Mouse (Mus musculus): ENCODE results near the gene Slc16a7. TPM values are rescaled to one million over a fixed set of nuclear protein-coding genes. Genes with fewer than 3 reads are reported as not detected.

Gene Slc16a7
- polyA plus RNA-seq, 1 experiment: 0.04 TPM

- no peak overlapping the region for H3ac ChIP-seq (ENCODE audit: control insufficient read depth, insufficient read length, low read depth)
- H3K79me3 ChIP-seq (ENCODE audit: low read depth): no peaks in the 10 kb centered on the region
- no peaks in the 10 kb centered on the region for H3K27me3 ChIP-seq (ENCODE audit: control insufficient read depth, insufficient read depth, insufficient read length)
- no peaks in the 10 kb centered on the region for H3K79me2 ChIP-seq (ENCODE audit: control insufficient read depth, insufficient read depth)
- H3K4me3 ChIP-seq (ENCODE audit: insufficient read depth, poor library complexity, severe bottlenecking): no peak overlapping the region
- no peak for TF ChIP-seq USF1 (IDR thresholded peaks at IDR 0.05; ENCODE audit: low read depth)
- TF ChIP-seq CTCF (IDR thresholded peaks at IDR 0.05; ENCODE audit: control insufficient read depth, insufficient read depth, insufficient read length): no peak
- no peak for TF ChIP-seq MAX (IDR thresholded peaks at IDR 0.05)
- TF ChIP-seq MYOG (IDR thresholded peaks at IDR 0.05; ENCODE audit: control insufficient read depth, extremely low read depth, insufficient read length): no peak
- TF ChIP-seq FOSL1 (IDR thresholded peaks at IDR 0.05; ENCODE audit: insufficient read depth, low read length, poor library complexity, severe bottlenecking): no peak
- TF ChIP-seq MYOD1 (IDR thresholded peaks at IDR 0.05; ENCODE audit: control insufficient read depth, insufficient read length, low read depth): no peak
- TF ChIP-seq CEBPB (IDR thresholded peaks at IDR 0.05; ENCODE audit: low read depth): no peak
- H3K36me3 ChIP-seq (ENCODE audit: control insufficient read depth, insufficient read depth): no peaks in the 10 kb centered on the region
Measured at GRCm38 (mm10) chr10:125324149-125324834, 65.0 kb downstream of the Slc16a7 start.

GRCm38 (mm10) chr10:125321446-125322428 is 67.5 kb downstream of the Slc16a7 start:
- Histone ChIP-seq H3K36me3 (ENCODE audit: control insufficient read depth, insufficient read depth) (no peaks in the 10 kb centered on the region), H3K27me3 (ENCODE audit: control insufficient read depth, insufficient read depth, insufficient read length) (no peaks in the 10 kb centered on the region), H3K79me3 (ENCODE audit: low read depth) (no peaks in the 10 kb centered on the region), H3K79me2 (ENCODE audit: control insufficient read depth, insufficient read depth) (no peaks in the 10 kb centered on the region), H3K4me3 (ENCODE audit: insufficient read depth, poor library complexity, severe bottlenecking) (no peak overlapping the region), H3ac (ENCODE audit: control insufficient read depth, insufficient read length, low read depth) (no peak overlapping the region)
- TF ChIP-seq MYOG (IDR thresholded peaks at IDR 0.05; ENCODE audit: control insufficient read depth, extremely low read depth, insufficient read length): no peak
- no peak for TF ChIP-seq FOSL1 (IDR thresholded peaks at IDR 0.05; ENCODE audit: insufficient read depth, low read length, poor library complexity, severe bottlenecking)
- TF ChIP-seq CTCF (IDR thresholded peaks at IDR 0.05; ENCODE audit: control insufficient read depth, insufficient read depth, insufficient read length): no peak
- TF ChIP-seq MAX (IDR thresholded peaks at IDR 0.05): no peak
- no peak for TF ChIP-seq MYOD1 (IDR thresholded peaks at IDR 0.05; ENCODE audit: control insufficient read depth, insufficient read length, low read depth)
- no peak for TF ChIP-seq CEBPB (IDR thresholded peaks at IDR 0.05; ENCODE audit: low read depth)
- no peak for TF ChIP-seq USF1 (IDR thresholded peaks at IDR 0.05; ENCODE audit: low read depth)

DNA sequence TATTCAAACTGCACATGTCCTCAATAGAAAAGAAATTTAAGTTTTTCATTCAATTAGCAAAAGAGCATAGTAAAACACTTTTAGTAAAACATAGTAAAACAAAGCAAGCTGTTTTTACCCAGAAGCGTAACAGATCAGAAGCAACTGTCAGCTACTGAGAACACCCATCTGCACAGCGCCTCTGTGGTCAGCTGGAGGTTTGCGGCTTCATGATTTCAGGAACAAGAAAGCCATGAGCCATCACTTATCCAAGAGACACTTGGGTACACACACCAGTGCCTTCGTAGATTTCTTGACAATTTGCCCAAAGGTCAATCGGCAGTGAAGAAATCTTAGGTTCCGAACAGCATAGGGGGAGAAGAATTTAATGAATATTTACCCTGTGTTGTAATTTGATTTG is 71.9 kb downstream of the Slc16a7 start:
- Histone ChIP-seq H3ac (ENCODE audit: control insufficient read depth, insufficient read length, low read depth) (no peak overlapping the region), H3K79me3 (ENCODE audit: low read depth) (no peaks in the 10 kb centered on the region), H3K79me2 (ENCODE audit: control insufficient read depth, insufficient read depth) (no peaks in the 10 kb centered on the region), H3K27me3 (ENCODE audit: control insufficient read depth, insufficient read depth, insufficient read length) (no peaks in the 10 kb centered on the region), H3K4me3 (ENCODE audit: insufficient read depth, poor library complexity, severe bottlenecking) (no peak overlapping the region), H3K36me3 (ENCODE audit: control insufficient read depth, insufficient read depth) (no peaks in the 10 kb centered on the region)
- TF ChIP-seq MYOG (IDR thresholded peaks at IDR 0.05; ENCODE audit: control insufficient read depth, extremely low read depth, insufficient read length) (no peak), FOSL1 (IDR thresholded peaks at IDR 0.05; ENCODE audit: insufficient read depth, low read length, poor library complexity, severe bottlenecking) (no peak), USF1 (IDR thresholded peaks at IDR 0.05; ENCODE audit: low read depth) (no peak), MAX (IDR thresholded peaks at IDR 0.05) (no peak), CEBPB (IDR thresholded peaks at IDR 0.05; ENCODE audit: low read depth) (no peak), CTCF (IDR thresholded peaks at IDR 0.05; ENCODE audit: control insufficient read depth, insufficient read depth, insufficient read length) (no peak), MYOD1 (IDR thresholded peaks at IDR 0.05; ENCODE audit: control insufficient read depth, insufficient read length, low read depth) (no peak)

GRCm38 (mm10) chr10:125310855-125311254 is 78.4 kb downstream of the Slc16a7 start:
- Histone ChIP-seq H3K4me3 (ENCODE audit: insufficient read depth, poor library complexity, severe bottlenecking) (no peak overlapping the region), H3K79me2 (ENCODE audit: control insufficient read depth, insufficient read depth) (no peaks in the 10 kb centered on the region), H3K27me3 (ENCODE audit: control insufficient read depth, insufficient read depth, insufficient read length) (no peaks in the 10 kb centered on the region), H3K36me3 (ENCODE audit: control insufficient read depth, insufficient read depth) (no peaks in the 10 kb centered on the region), H3ac (ENCODE audit: control insufficient read depth, insufficient read length, low read depth) (no peak overlapping the region), H3K79me3 (ENCODE audit: low read depth) (no peaks in the 10 kb centered on the region)
- no peak for TF ChIP-seq CEBPB (IDR thresholded peaks at IDR 0.05; ENCODE audit: low read depth)
- TF ChIP-seq MYOG (IDR thresholded peaks at IDR 0.05; ENCODE audit: control insufficient read depth, extremely low read depth, insufficient read length): no peak
- TF ChIP-seq FOSL1 (IDR thresholded peaks at IDR 0.05; ENCODE audit: insufficient read depth, low read length, poor library complexity, severe bottlenecking): no peak
- TF ChIP-seq MYOD1 (IDR thresholded peaks at IDR 0.05; ENCODE audit: control insufficient read depth, insufficient read length, low read depth): no peak
- no peak for TF ChIP-seq MAX (IDR thresholded peaks at IDR 0.05)
- TF ChIP-seq USF1 (IDR thresholded peaks at IDR 0.05; ENCODE audit: low read depth): no peak
- TF ChIP-seq CTCF (IDR thresholded peaks at IDR 0.05; ENCODE audit: control insufficient read depth, insufficient read depth, insufficient read length): no peak

- Histone ChIP-seq H3K27me3 (ENCODE audit: control insufficient read depth, insufficient read depth, insufficient read length) (no peaks in the 10 kb centered on the region), H3K36me3 (ENCODE audit: control insufficient read depth, insufficient read depth) (no peaks in the 10 kb centered on the region), H3ac (ENCODE audit: control insufficient read depth, insufficient read length, low read depth) (no peak overlapping the region), H3K4me3 (ENCODE audit: insufficient read depth, poor library complexity, severe bottlenecking) (no peak overlapping the region), H3K79me3 (ENCODE audit: low read depth) (no peaks in the 10 kb centered on the region), H3K79me2 (ENCODE audit: control insufficient read depth, insufficient read depth) (no peaks in the 10 kb centered on the region)
- TF ChIP-seq MYOD1 (IDR thresholded peaks at IDR 0.05; ENCODE audit: control insufficient read depth, insufficient read length, low read depth) (no peak), USF1 (IDR thresholded peaks at IDR 0.05; ENCODE audit: low read depth) (no peak), FOSL1 (IDR thresholded peaks at IDR 0.05; ENCODE audit: insufficient read depth, low read length, poor library complexity, severe bottlenecking) (no peak), CTCF (IDR thresholded peaks at IDR 0.05; ENCODE audit: control insufficient read depth, insufficient read depth, insufficient read length) (no peak), MAX (IDR thresholded peaks at IDR 0.05) (no peak), CEBPB (IDR thresholded peaks at IDR 0.05; ENCODE audit: low read depth) (no peak), MYOG (IDR thresholded peaks at IDR 0.05; ENCODE audit: control insufficient read depth, extremely low read depth, insufficient read length) (no peak)
Measured at GRCm38 (mm10) chr10:125298036-125298435, 91.2 kb downstream of the Slc16a7 start.

All from C2C12 (cell line).